Mouse (Mus musculus) forebrain, embryonic 14.5 days (tissue): ENCODE measurements around the gene Grb10. TPM values are rescaled to one million over a fixed set of nuclear protein-coding genes. Genes with fewer than 3 reads are reported as not detected.

ENCODE experiments used
- ATAC-seq: fragments of 200-750 bp; cut with Nextera tagmentation; 2 replicates; pipeline ENCODE4 v1.8.0; 2017; ENCODE audit warnings: mild to moderate bottlenecking, moderate library complexity
- DNase-seq: peaks from one replicate; pipeline ENCODE4 v3.0.0-alpha.2; 2015; ENCODE audit warnings: low spot score
- H3K27ac ChIP-seq: fragments of 300-500 bp; sonication (generic); 2 replicates; pipeline ENCODE4 v1.5.1; 2014; ENCODE audit warnings: low read depth, mild to moderate bottlenecking, control low read depth, low read length, moderate library complexity
- H3K27me3 ChIP-seq: fragments of 300-500 bp; sonication (generic); replicated peaks from 2 replicates; pipeline ENCODE4 v1.6.1; 2014; ENCODE audit warnings: low read length, control low read depth, mixed read lengths; ENCODE audit not compliant: control insufficient read depth, insufficient read depth
- H3K36me3 ChIP-seq: fragments of 300-500 bp; sonication (generic); 2 replicates; pipeline ENCODE4 v1.6.1; 2014; ENCODE audit warnings: low read length, control low read depth; ENCODE audit not compliant: control insufficient read depth, insufficient read depth
- H3K4me1 ChIP-seq: fragments of 300-500 bp; sonication (generic); 2 replicates; pipeline ENCODE4 v1.6.1; 2014; ENCODE audit warnings: antibody characterized with exemption, low read length, control low read depth; ENCODE audit not compliant: control insufficient read depth, insufficient read depth
- H3K4me2 ChIP-seq: fragments of 300-500 bp; sonication (generic); 2 replicates; pipeline ENCODE4 v1.6.1; 2014; ENCODE audit warnings: mild to moderate bottlenecking, control low read depth, low read length
- H3K4me3 ChIP-seq: fragments of 300-500 bp; sonication (generic); 2 replicates; pipeline ENCODE4 v1.5.1; 2014; ENCODE audit warnings: low read depth, low read length, control low read depth
- H3K9ac ChIP-seq: fragments of 300-500 bp; sonication (generic); 2 replicates; pipeline ENCODE4 v1.6.1; 2014; ENCODE audit warnings: mild to moderate bottlenecking, low read length, control low read depth, moderate library complexity
- H3K9me3 ChIP-seq: fragments of 300-500 bp; sonication (generic); replicated peaks from 2 replicates; pipeline ENCODE4 v1.6.1; 2016; ENCODE audit warnings: low read length, control low read depth, mixed read lengths; ENCODE audit not compliant: control insufficient read depth
- WGBS: fragments of 180-500 bp; shearing (Covaris S2); extraction: QIAGEN DNeasy Blood & Tissue Kit; methylation state at CpG from one replicate; pipeline ENCODE4 v1.1.7; 2014; 5-methylcytosine and 5-hydroxymethylcytosine counted together
- polyA plus RNA-seq: library from polyadenylated mRNA; unstranded; fragments of >200 nt; fragmentation: Nextera tagmentation; extraction: Ambion mirVana; gene quantifications from 2 replicates; pipeline ENCODE4 v1.2.1, GENCODE M21; 2014

The Grb10 gene
- polyA plus RNA-seq, 1 experiment from 2014 or later, result 66.2 TPM

- WGBS, result 87% methylated on average over 5 of the region's 5 CpGs
- no peaks in the 10 kb centered on the region for H3K27me3 ChIP-seq
- ATAC-seq, result no peak
Observed at GRCm38 (mm10) chr11:11901509-11901908, 137.0 kb downstream of the Grb10 start.

GRCm38 (mm10) chr11:11898496-11898895 lies 140.0 kb downstream of the Grb10 start:
- no peaks in the 10 kb centered on the region for H3K4me1 ChIP-seq
- WGBS, result 94% methylated on average over 3 of the region's 3 CpGs
- no peak overlapping the region for H3K27ac ChIP-seq
- H3K4me3 ChIP-seq, result no peak overlapping the region
- no peak overlapping the region for H3K4me2 ChIP-seq
- no peaks in the 10 kb centered on the region for H3K9me3 ChIP-seq
- DNase-seq, result no peak
- no peaks in the 10 kb centered on the region for H3K36me3 ChIP-seq
- no peak overlapping the region for H3K9ac ChIP-seq
- no peaks in the 10 kb centered on the region for H3K27me3 ChIP-seq
- no peak for ATAC-seq

More at GRCm38 (mm10) chr11:11901509-11901908, 137.0 kb downstream of the Grb10 start:
- no peaks in the 10 kb centered on the region for H3K4me1 ChIP-seq
- H3K9me3 ChIP-seq, result no peaks in the 10 kb centered on the region
- no peak overlapping the region for H3K27ac ChIP-seq
- no peak overlapping the region for H3K9ac ChIP-seq
- H3K36me3 ChIP-seq, result no peaks in the 10 kb centered on the region
- DNase-seq, result no peak
- H3K4me3 ChIP-seq, result no peak overlapping the region
- no peak overlapping the region for H3K4me2 ChIP-seq

DNA sequence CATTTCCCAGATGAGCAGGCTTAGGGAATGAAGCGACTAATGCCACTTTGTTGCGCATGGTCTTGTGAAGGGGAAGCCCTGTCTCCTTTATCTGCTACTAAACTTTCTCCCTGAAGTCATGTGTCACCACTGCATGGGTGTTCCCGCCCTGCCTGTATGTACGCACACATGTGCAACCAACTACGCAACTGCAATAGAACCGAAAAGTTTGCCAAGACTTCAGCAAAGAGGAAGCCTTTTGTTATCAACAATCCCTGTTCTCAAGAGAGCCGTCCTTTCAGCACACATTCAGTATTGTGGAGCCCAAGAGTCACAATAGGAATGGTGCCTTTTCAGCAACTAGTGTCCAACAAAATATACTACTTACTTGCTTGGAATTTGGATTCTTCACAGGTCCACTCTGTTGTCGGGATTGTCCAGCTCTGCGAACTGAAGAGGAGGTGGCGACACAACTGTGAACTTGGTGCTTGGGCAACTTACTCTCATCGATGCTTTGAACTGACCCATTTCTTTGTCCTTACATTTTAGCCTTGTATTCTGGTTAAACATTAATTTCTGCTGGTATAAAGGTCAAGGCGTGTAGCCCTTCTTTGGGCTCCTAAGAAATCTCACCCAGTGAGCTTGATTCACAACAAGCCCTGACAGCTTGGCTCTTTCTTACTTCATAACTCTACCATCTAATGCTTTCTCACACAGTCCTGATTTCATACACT lies 140.7 kb downstream of the Grb10 start, which contains the start of gene Ddc:
Gene Ddc, minus strand, starts transcription at position 500 of the 713 bp plus-strand sequence.
- WGBS, result 82% methylated on average over 12 of the region's 12 CpGs
- DNase-seq, result no peak
- H3K4me1 ChIP-seq, result no peaks in the 10 kb centered on the region

DNA sequence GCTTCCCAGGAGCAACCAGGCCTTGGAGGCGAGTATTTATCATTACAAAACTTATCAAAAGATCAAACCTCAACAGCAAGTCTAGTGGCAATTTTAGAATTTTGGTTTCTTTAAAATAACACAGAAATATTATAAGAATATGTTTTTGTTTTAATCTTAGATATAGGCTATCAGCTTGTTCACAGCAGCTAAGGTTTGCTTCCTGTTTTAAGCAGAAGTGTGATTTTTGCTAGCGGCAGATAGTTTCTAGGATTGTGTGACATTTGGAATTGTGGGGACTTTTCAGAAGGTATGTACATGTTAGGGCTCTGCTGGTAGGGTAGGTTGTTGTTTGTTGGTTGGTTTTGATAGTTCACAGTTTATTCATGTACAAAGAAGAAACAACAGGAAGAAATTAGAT lies 143.0 kb downstream of the Grb10 start:
- Histone ChIP-seq H3K4me1 (no peaks in the 10 kb centered on the region), H3K9me3 (no peaks in the 10 kb centered on the region), H3K27me3 (no peaks in the 10 kb centered on the region), H3K36me3 (no peaks in the 10 kb centered on the region), H3K4me3 (no peak overlapping the region), H3K27ac (no peak overlapping the region), H3K4me2 (no peak overlapping the region), H3K9ac (no peak overlapping the region)
- WGBS, result 94% methylated on average over 2 of the region's 2 CpGs
- no peak for DNase-seq
- no peak for ATAC-seq

More for the DNA sequence above, 140.7 kb downstream of the Grb10 start, which contains the start of gene Ddc:
- Histone ChIP-seq H3K9me3 (no peaks in the 10 kb centered on the region), H3K36me3 (no peaks in the 10 kb centered on the region), H3K4me3 (no peak within 1 kb of the TSS), H3K27me3 (no peaks in the 10 kb centered on the region), H3K9ac (no peak within 1 kb of the TSS), H3K4me2 (no peak within 1 kb of the TSS), H3K27ac (no peak within 1 kb of the TSS)
- no peak for ATAC-seq

GRCm38 (mm10) chr11:11893769-11894168 lies 144.7 kb downstream of the Grb10 start:
- H3K4me1 ChIP-seq, result no peaks in the 10 kb centered on the region
- no peak overlapping the region for H3K4me3 ChIP-seq
- no peaks in the 10 kb centered on the region for H3K36me3 ChIP-seq
- no peak overlapping the region for H3K4me2 ChIP-seq
- no peak for ATAC-seq
- H3K27ac ChIP-seq, result no peak overlapping the region
- H3K9ac ChIP-seq, result no peak overlapping the region
- H3K9me3 ChIP-seq, result no peaks in the 10 kb centered on the region
- no peaks in the 10 kb centered on the region for H3K27me3 ChIP-seq
- DNase-seq, result no peak
- 93% methylated on average over 1 of the region's 1 CpGs for WGBS

GRCm38 (mm10) chr11:11892993-11893602 lies 145.4 kb downstream of the Grb10 start:
- no peak for ATAC-seq
- 63% methylated on average over 10 of the region's 10 CpGs for WGBS
- H3K9me3 ChIP-seq, result no peaks in the 10 kb centered on the region

DNA sequence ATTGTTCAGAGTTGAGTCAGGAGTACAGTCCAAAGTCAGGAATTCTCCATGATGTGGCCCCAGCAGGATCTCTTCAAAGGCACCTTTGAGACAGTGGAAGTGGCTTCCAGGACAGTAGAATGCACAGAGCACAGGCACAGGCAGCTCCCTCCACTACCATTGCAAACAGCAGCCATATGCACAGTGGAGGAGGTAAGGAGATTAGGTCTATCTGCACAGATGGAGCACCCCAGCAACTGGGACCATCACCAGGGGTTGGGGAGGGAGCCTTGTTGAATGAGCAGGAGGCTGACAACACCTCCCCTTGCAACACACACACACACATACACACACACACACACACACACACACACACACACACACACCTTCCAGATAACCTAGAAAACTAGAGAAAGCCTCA lies 146.7 kb downstream of the Grb10 start:
- Histone ChIP-seq H3K9ac (no peak overlapping the region), H3K4me2 (no peak overlapping the region), H3K36me3 (no peaks in the 10 kb centered on the region), H3K27ac (no peak overlapping the region), H3K9me3 (no peaks in the 10 kb centered on the region), H3K4me1 (no peaks in the 10 kb centered on the region), H3K4me3 (no peak overlapping the region), H3K27me3 (no peaks in the 10 kb centered on the region)
- ATAC-seq (no peak), DNase-seq (no peak)

More at GRCm38 (mm10) chr11:11892993-11893602, 145.4 kb downstream of the Grb10 start:
- H3K9ac ChIP-seq, result no peak overlapping the region
- no peak overlapping the region for H3K4me3 ChIP-seq
- H3K36me3 ChIP-seq, result no peaks in the 10 kb centered on the region
- H3K27me3 ChIP-seq, result no peaks in the 10 kb centered on the region
- no peaks in the 10 kb centered on the region for H3K4me1 ChIP-seq
- no peak for DNase-seq
- no peak overlapping the region for H3K27ac ChIP-seq
- no peak overlapping the region for H3K4me2 ChIP-seq

DNA sequence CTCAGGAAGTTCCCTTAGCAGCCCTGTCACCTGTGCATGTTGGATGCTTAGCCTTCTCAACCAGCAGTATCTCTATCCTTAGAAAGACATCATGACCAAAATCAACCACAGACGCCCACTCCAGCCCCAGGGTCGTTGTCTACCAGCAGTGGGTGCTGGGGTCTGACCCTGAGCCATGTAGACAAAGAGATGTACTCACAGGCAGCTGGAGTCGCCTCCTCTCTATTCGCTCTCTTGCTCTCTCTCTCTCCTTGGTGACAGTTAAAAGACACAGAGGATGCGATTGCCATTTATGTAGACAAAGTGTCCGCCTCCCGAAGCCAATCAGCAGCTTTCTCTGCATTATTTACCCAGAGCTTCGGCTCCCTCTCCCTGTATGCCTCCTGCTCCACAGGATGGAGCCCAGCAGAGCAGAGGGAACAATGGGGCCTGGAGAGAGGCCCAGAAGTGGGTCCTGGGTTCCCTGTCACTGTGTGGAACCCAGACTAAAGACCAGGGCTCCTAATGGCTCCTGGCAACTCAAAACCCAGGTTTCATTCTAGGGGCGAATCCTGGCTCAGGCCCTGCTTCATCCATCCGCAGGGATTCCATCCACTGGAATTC lies 148.2 kb downstream of the Grb10 start:
- Histone ChIP-seq H3K9ac (no peak overlapping the region), H3K27me3 (no peaks in the 10 kb centered on the region), H3K27ac (no peak overlapping the region), H3K4me1 (no peaks in the 10 kb centered on the region), H3K4me2 (no peak overlapping the region), H3K4me3 (no peak overlapping the region), H3K9me3 (no peaks in the 10 kb centered on the region), H3K36me3 (no peaks in the 10 kb centered on the region)
- 62% methylated on average over 10 of the region's 10 CpGs for WGBS
- DNase-seq, result no peak
- peak; percentile 32; the same call in 1 of the 2 replicates for ATAC-seq

DNA sequence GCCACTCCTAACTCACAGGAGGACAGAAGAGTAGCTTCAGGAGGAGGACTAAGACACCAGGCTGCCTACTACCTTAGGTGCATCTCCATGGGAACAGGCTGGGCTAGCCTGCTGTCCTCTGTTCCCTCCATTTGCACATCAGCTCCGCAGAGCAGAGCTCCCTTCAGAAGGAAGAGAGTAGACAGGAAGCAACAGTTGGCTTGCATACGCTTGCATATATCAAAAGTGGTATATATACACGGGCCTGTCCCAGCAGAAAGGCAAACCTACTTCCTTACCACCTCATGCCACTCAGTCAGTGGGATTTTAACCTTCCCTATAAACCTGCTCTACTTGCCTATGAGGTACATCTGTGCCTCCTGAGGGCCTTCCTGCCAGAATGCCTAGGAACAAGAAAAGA lies 149.8 kb downstream of the Grb10 start:
- Histone ChIP-seq H3K27ac (no peak overlapping the region), H3K27me3 (no peaks in the 10 kb centered on the region), H3K4me3 (no peak overlapping the region), H3K9ac (no peak overlapping the region), H3K36me3 (no peaks in the 10 kb centered on the region), H3K4me2 (no peak overlapping the region), H3K4me1 (no peaks in the 10 kb centered on the region), H3K9me3 (no peaks in the 10 kb centered on the region)
- no peak for ATAC-seq
- no peak for DNase-seq
- 92% methylated on average over 3 of the region's 3 CpGs for WGBS
